Mouse (Mus musculus) frontal cortex, adult 2 months (tissue): Measurements from ENCODE around the gene Tcerg1l. TPM values are rescaled to one million over a fixed set of nuclear protein-coding genes. Genes with fewer than 3 reads are reported as not detected.

Source experiments
- DNase-seq, 2 experiments: peaks; one replicate each; pipeline ENCODE4 v3.0.0; 2022; ENCODE audit warnings: low spot score in 1 of 2; ENCODE audit errors: extremely low spot score in 1 of 2
- polyA plus RNA-seq: library from polyadenylated mRNA; depleted of rRNA; stranded (reverse); fragments of >200 nt; gene quantifications from 2 replicates; pipeline ENCODE4 v1.2.3, GENCODE M21; 2012; rRNA removed

The Tcerg1l gene
- 11.7 and 12.0 TPM in 2 replicates for polyA plus RNA-seq

DNA sequence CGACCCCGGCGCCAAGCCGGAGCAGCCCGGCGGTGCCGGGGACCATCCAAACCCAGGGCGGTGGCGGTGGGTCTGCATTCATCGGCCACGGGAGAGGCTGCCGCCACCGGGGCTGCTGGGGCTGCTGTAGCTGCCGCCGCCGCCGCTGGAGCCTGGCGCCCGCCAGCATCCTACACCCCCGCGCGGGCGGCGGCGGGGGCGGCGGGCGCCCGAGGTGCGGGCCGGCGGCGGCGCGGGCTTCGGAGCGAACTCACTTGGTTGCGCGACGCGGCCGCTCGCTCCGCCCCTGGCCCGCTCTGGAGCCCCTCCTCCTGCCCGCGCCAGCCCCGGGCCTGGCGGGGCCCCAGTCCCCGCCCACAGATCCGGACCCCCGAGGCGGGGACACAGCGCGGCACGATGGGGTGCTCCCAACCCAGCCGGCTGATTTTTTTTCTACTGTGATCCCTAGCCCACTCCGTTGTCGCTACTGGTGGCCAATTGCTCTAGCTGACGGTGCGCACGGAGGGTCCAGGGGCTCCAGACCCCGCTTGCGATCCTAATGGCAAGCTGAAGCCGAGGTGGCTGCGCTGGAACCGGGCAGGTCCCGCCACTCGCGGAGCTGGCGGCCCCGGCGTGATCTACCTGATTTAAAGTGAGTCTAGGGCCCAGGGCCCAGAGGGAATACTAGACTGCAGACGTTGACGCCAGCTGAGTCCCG, at the start of gene Tcerg1l:
TSS of gene Tcerg1l (minus strand) at position 246 of the 697 bp plus-strand sequence.
- peak in 1 of 2 experiments; percentile 9 for DNase-seq

DNA sequence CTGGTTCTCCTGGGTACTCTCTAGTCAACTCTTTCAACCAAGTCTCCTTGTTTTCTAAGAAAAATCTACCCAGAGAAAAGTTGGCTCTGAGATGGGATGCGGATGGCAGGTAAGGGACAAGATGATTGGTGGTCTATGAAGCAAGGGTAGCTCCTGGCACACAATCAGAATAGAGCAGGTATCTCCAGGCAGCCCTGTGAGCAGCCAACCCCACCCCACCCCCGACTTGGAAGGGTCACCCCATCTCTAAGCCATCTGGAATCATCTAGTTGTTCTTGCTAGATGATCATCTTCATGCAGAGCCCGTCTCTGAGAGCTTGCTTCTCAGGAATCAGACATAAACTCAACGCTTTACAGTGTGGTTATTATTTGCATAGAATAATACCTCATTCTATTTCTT, 44.6 kb upstream of the Tcerg1l start:
- DNase-seq: no peak

DNA sequence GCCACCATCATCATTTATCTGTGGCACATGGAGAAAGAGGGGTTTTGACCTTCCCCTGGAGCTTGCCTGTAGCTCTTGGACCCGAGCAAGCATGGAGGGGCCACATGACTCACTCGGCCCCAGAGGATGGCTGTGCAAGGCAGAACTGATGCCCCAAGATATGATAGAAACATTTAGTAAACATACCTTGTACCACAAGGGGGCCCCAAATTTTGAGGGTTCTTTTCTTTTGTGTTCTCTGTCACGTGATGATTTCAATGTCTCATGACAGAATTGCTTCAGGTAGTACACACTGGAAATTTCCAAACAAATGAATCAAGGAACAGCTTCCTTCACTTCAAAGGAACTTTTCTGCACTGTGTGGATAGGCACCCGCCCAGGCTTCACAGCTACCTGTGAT, 35.0 kb upstream of the Tcerg1l start:
- peak in 1 of 2 experiments; percentile 39 for DNase-seq

DNA sequence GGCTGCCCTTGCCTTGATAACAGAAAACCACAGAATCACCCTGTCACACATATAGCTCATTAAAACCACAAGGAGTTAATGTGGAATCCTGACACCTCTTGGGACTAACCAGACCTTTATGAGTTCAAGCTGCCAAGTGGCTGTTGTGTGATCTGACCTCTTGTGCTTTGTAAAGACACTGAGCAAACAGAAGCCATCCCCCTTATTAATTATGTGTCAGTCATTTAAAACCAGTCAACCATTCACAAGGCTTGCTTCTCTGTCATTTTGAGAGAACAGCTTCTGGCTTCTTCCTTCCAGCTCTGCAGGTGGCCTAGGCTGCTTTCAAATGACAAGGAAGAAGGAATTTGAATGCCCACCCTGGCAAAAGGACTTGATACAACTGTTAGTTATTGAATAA, 33.9 kb upstream of the Tcerg1l start:
- DNase-seq: no peak

DNA sequence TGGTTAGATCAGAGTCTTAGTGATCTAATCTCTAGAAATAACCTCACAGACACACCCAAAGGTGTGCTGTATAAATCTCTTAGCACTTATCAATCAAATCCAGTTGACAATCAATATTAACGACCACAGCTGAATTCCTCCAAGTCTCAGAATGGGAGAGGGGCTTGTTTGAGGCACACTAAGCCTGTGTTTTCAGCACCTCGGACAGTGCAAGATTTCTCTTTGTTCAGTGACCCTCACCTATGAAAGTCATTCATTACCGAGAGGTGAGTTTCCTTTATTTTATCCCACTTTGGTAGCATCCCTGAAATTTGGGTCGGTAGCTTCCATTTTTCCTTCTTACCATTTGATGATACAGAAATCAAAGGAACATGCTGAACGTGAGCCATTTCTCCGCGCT, 32.4 kb upstream of the Tcerg1l start:
- no peak for DNase-seq

DNA sequence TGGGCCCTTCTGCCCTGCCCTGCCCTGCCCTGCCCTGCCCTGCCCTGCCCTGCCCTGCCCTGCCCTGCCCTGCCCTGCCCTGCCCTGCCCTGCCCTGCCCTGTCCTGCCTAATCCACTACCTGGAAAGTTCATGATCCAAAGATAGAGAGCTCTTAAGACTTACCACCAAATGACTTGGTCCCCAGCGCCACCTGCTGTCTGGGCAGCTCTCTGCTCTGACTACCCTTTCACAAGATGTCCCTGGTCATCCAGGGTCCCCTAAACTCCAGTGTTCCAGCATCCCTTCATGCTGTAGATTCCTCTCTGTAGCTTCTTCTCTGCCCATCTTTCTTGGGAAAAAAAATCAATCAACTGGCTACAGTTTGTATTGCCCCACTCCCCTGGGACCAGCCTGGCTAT, 31.3 kb upstream of the Tcerg1l start:
- peak; percentile 8 to 84 for DNase-seq

DNA sequence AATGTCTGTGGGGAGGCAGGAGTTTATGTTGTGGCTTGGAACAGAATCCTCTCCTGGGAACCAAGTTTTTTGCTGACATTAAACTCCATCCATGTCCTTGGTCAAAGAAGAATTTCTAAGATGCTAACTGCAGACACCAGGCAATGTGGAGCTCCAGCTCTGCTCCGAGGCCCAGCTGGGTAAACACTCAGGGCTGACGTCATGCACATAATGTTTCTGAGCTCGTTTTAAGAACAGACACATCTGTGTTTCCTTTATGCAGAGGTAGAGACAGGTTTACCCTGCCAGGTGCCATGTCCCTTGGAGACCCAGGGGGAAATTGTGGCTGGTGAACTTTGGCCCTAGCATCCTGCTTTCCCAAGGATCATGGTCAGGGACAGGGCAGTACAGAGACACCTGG, 29.9 kb upstream of the Tcerg1l start:
- no peak for DNase-seq

DNA sequence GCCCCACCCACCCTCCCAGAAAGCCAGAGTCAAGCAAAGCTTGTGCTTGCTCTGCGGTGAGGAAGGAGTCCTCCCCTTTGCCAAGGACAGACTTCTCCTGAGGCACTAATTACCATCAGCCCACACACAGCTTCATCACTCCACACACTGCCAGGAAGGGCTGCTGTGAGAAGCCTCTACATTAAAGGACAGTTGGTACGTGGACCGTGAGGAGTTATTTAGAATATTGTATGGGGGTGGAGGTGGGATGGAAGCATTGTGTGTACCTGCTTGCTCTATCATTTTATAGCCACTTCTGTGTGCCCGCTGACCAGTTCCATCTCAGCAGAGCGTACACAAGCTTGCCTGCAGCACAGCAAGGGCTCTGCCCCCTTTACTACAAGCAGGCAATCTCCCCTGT, 16.0 kb upstream of the Tcerg1l start:
- peak in 1 of 2 experiments; percentile 53 for DNase-seq

DNA sequence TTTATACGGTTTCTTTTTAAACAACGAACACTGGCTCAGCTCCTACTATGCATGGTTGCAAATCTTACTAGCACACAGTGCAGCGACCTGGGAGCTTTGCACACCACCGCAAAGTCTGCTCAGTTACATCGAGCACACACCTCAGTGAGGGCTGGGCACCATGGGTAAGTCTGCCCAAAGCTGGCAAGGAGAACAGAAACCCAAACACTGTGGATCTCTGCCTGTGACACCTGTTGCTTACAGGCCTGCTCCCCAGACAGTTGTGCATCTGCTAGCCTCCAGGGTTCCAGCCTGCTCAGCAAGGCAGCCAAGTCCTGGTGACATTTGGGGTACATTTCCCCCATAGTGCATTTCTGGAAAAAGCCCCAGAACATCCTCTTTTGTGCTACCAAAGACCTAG, 4.1 kb upstream of the Tcerg1l start:
- DNase-seq: no peak

DNA sequence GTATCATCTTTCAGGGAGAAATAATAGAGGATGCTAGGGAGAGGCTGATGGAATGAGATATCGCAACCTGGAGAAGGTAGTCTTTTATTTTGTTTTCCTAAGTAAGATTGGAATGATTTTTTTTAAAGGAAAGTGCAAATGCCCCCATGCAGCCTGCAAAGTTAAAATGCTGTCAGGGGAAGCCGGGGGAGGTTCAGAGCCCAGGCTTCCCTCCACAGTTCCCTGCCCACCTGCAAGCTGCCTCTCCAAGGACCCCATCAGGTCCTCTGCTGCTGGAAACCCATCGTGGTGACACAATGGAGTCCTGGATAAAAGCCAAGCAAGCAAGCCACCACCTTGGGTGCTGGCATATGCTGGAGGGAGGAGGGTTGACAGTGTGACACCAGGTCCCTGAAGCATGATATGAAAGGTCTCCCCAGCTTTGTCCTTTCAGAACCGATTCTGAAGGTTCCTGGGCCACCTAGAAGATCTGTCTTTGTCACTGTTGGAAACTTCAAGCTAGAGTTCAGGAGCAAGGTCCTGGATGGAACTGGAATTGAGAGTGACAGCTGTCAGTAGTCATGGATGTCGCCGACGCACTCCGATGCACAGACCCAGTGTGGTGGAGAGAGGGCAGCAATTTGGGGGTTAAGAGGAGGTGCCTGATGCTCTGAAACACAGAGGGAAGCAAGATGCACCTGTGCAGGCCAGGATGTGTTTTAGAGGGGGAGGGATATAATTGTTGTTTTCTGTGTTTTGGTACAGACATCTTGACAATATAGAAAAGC, 3.2 kb upstream of the Tcerg1l start:
- no peak for DNase-seq

DNA sequence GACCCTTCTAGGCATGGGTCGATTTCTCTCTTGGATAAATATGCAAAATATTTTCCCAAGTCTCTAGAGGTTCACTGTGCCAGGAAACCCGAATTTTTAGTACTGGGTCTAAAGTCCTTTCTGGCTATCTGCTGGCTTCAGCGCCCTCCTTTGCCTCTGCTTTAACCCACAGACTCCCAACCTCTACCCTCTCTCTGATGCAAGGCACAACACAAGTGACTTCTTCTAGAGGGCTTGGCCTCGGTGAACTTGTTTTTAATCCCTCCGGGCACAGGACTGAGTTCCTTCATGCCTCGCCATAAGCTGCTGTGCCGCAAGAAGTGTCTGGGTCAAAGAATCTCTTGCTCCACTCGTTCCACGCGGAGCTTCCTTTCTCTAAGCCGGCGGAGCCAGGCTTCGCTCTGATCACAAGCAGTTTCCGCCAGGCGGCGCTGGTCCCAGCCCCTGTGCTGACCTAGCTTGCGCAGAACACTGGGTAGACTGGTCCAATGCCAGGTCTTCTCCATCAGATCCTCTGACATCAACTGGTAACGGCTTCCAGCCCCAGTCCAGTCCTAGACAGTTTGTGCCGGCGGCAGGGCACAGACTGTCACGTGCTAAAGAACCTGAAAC, 758 bp upstream of the Tcerg1l start:
- peak; percentile 30 to 86 for DNase-seq

DNA sequence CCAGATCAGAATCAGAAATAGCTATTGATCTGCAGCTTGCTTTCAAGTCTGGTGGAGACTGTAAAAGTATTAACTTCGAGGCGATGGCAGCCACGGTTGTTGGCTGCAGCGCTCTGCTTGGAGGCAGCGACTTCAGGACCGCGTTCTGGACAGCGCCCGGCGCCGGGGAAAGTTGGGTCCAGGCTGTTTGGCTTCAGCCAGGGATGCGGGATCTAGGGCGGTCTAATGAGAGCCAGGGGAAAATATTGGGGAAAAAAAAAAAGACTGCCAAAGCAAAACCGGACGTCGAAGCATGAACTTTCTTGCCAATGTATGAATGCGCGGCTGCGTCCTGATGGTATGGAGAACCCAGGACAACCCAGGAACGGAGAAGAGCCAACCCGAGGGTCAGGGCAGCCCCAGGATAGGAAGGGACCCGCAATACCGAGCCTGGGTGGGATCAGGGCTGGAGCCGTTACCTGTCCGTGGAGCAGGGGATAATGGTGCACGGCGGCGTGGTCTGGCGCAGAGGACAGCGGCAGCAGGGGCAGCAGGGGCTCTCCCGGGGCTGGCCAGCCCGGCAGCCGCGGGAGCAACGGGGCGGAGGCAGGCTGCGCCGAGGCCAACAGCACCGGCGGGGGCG, 556 bp downstream of the Tcerg1l start:
- peak in 1 of 2 experiments; percentile 13 for DNase-seq

DNA sequence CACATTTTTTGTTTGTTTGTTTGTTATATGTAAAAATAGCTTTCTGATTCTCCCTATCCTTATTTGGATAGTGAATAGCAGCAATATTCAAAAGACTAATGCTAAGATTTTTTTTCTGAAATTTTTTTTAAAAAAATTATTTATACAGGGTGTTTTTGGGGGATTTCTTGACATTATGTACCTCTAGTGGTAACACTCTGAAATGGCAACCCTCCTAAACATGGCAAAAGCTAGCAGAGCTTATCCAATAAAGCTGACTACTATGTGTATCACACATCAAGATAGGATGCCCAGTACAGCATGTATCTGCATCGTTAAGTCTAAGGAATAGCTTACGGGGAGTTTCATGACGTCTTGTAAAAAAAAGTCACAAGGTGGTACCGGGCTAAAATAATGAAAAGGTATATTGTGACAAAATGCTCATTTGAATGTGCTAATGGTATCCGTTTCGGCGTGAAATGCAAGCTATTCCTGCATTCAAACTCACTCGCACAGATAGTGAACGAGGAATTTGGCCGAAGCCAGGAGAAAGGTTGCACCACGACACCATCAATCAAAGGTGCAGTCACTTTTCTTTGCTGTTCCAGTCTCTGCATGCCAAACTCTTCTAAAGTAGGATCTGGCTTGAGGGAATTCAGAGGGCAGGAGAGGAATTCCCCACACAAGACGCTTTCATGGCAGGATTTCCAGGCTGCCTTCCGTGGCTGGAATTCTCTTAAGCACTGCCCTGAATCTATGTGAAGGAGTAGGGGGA, 1.2 kb downstream of the Tcerg1l start:
- DNase-seq: peak in 1 of 2 experiments; percentile 20

DNA sequence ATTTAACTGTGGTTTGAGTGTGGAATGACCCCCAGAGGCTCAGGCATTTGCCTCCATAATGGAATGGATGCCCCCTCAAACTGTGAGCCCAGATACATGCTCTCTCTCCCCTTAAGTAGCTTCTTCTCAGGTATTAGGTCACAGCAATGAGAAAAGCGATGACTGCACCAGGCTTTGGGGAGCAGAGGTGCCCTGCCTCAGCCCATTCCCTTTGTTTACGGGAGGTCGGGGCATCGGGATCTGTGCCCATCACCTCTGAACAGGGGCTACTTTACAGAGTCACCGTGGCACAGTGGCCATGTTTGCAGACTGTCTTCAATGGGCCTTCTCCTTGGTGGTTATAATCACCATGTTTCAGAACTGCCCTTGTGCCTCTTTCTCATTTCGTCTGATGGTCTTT, 7.6 kb downstream of the Tcerg1l start:
- no peak for DNase-seq

DNA sequence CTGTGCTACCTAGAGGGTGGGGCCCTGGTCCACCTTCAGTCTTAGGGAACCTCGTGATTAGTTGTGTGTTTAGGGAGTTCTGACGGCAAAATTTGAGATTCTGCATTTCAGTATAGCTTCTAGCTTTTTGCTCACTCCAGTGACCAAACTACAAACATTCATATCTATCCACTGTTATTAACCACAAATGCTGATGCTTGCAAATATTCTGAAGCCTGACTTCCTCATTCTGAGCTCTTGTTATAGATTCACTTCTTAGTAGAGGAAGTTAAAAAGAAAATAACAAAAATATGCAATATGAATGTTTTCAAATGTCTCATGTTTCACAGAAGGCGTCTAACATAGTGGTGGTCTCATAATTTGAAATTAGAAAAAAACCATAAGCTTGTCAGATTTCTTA, 8.5 kb downstream of the Tcerg1l start:
- no peak for DNase-seq

DNA sequence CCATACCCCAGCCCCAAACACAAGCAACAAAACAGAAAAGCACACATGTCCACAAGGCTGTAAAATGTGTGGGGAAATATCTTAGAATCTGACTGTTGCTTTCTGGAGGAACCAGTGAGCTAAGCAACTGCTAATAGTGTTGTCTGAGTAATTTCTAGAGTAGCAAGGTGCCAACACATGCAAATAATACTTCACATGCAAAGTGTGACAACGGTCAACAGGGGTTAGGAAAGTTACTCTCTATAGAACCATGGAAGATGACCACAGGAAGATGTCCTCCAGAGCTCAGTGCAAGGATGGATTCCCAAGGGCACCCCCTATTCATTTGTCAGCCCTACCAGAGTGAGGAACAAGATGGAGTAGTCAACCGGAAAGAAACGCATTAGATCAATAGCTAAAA, 18.3 kb downstream of the Tcerg1l start:
- DNase-seq: no peak

DNA sequence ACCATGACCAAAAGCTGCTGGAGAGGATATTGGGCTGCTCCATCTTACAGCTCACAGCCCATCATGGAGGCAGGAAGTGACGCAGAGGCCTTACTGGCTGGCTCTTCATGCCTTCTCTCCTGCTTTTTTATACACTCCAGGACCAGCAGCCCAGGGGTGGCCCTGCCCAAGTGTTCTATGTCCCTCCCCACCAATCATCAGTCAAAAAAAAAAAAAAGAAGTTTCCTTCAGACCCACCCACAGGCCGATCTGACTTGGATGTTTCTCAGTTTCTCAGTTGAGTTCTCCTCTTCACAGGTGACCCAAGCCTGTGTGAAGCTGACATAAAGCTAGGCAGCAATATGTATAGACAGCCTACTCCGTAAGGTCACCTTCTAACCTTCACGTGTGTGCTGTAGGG, 19.0 kb downstream of the Tcerg1l start:
- DNase-seq: no peak

DNA sequence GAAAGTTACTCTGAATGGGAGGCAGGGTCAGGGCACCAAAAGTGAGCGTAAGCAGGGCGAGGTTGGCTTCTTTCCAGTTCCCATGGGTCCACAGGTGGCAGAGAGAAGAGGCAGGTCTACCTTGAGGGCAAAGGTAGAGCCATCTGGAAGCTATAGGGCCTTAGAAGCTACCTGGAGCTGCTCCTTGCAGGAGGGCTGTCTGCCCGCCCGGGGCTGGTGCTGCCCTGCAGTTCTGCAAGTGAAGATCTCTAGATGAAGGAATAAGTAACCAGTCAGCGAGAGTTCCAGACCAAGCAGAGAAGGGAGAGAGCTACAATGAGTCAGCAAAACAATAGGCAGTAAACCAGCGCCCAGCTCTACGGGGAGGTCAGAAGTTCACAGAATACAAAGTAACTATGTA, 22.0 kb downstream of the Tcerg1l start:
- DNase-seq: no peak

DNA sequence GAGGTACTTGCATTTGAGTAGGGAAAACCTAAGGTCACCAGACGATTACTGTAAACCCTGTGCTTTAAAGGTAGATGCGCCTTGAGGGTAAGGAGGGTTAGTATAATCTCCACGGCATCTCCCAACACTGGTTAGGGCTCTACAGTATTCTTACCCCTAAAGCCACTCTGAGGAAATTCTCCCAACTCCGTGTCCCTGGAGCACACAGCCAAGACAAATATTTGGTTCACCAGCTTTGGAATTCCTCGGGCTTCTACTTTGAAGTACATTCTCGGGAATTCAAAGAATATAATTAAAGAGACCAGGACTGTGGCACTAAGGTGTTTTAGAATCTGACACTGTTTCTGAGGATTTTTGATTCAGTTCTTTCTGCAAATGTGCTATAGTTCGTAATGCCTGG, 23.2 kb downstream of the Tcerg1l start:
- no peak for DNase-seq

DNA sequence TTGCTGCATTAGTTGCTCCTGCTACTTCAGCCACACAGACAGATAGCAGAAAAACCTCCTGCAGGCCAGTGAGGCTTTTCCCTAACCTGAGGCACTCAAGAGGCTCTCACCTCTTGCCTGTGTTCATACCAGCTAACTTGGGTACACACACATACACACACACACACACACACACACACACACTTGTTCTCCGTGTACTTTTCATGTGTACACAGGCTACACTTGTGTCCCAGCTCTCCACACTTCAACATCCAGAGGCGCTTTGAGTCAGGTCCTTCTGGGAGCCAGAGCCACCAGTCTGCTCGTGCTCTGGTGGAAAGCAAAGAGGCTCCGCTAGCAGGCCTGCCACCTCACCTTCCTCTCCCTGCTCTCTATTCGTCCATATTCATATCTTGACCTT, 24.0 kb downstream of the Tcerg1l start:
- DNase-seq: no peak

DNA sequence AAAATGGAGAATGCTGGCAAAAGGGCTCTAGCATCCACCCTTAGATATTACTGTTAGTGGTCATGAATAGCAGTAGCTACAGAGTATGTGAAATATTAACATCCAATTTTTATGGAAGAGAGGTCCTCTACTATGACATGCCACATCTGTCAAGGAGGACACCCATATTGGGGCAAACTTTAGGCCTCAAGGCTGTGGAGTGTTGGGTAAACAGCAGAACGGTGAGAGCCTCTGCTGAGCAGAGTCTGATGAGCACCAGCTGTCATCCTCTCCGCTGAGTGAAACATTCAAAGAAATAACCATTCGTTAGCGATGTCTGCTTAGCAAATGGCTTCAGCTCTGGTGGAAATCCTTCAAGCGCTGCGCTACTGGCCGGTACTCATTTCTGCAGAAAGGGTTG, 30.0 kb downstream of the Tcerg1l start:
- DNase-seq: no peak
